Mouse (Mus musculus): ENCODE measurements at regions not wholly inside any gene's neighbourhood (a gene's known extent, or its start where the extent isn't known, plus 50 kb on each side); places are given as distances from the start of the nearest gene placed in this dataset.

- TF ChIP-seq POLR2A (IDR thresholded peaks at IDR 0.05; ENCODE audit: control insufficient read depth, extremely low read depth, insufficient read depth, low read length, poor library complexity) (no peak), CTCF (IDR thresholded peaks at IDR 0.05; ENCODE audit: borderline replicate concordance, control insufficient read depth, extremely low read depth, insufficient read depth, low read length, poor library complexity) (no peak)
Observed at GRCm38 (mm10) chr14:64594811-64595522, 490.9 kb downstream of the Prss52 start.
